Mouse (Mus musculus) liver, embryonic 13.5 days (tissue): ENCODE measurements at regions not wholly inside any gene's neighbourhood (a gene's known extent, or its start where the extent isn't known, plus 50 kb on each side); places are given as distances from the start of the nearest gene placed in this dataset.
"Not testable (repeated sequence)": the region's sequence is repeated elsewhere in the genome, so short reads cannot be mapped to it uniquely, and the experiment has no call there.

Experiments used
- ATAC-seq: fragments of 200-750 bp; cut with Nextera tagmentation; 2 replicates; pipeline ENCODE4 v1.8.0; 2017; ENCODE audit warnings: low read depth, mild to moderate bottlenecking, moderate number of reproducible peaks, moderate library complexity
- DNase-seq: peaks from one replicate; pipeline ENCODE4 v3.0.0; 2022
- H3K27ac ChIP-seq: fragments of 300-500 bp; sonication (generic); 2 replicates; pipeline ENCODE4 v1.5.1; 2015; ENCODE audit warnings: moderate library complexity, mild to moderate bottlenecking, inconsistent platforms
- H3K27me3 ChIP-seq: fragments of 300-500 bp; sonication (generic); 2 replicates; pipeline ENCODE4 v1.6.1; 2015; ENCODE audit warnings: mild to moderate bottlenecking, inconsistent platforms
- H3K36me3 ChIP-seq: fragments of 300-500 bp; sonication (generic); 2 replicates; pipeline ENCODE4 v1.6.1; 2015; ENCODE audit warnings: mild to moderate bottlenecking, inconsistent platforms
- H3K4me1 ChIP-seq: fragments of 300-500 bp; sonication (generic); replicated peaks from 2 replicates; pipeline ENCODE4 v1.6.1; 2015; ENCODE audit warnings: inconsistent platforms
- H3K4me2 ChIP-seq: fragments of 300-500 bp; sonication (generic); 2 replicates; pipeline ENCODE4 v1.6.1; 2015; ENCODE audit warnings: inconsistent platforms, mild to moderate bottlenecking, moderate library complexity
- H3K4me3 ChIP-seq: fragments of 300-500 bp; sonication (generic); replicated peaks from 2 replicates; pipeline ENCODE4 v1.5.1; 2015; ENCODE audit warnings: mild to moderate bottlenecking, inconsistent platforms
- H3K9ac ChIP-seq: fragments of 300-500 bp; sonication (generic); 2 replicates; pipeline ENCODE4 v1.6.1; 2015; ENCODE audit warnings: mild to moderate bottlenecking, inconsistent platforms
- H3K9me3 ChIP-seq: fragments of 300-500 bp; sonication (generic); replicated peaks from 2 replicates; pipeline ENCODE4 v1.6.1; 2016; ENCODE audit warnings: inconsistent platforms
- WGBS: fragments of 180-500 bp; shearing (Covaris S2); methylation state at CpG from one replicate; pipeline ENCODE4 v1.1.7; 2015; ENCODE audit not compliant: insufficient replicate concordance; 5-methylcytosine and 5-hydroxymethylcytosine counted together

DNA sequence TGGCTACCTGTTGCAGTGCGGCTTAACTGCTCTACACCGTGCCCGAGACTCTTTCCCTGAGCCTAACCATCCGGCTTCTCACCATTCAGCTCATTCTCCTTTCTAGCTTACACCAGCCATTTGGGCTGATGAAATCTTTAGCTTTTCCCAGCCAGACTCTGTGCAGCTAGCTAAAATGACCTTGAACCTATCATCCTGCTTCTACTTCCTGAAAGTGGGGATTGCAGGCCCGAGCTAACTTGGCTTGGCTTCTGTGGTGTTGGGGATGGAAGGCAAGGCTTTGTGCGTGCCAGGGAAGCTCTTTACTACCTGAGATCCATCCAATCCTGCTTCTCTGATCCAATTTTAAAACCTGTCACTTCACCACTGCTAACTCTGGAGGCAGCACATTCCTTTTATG is 128.3 kb downstream of the Kcnrg start:
- no peak overlapping the region for H3K4me2 ChIP-seq
- no peaks in the 10 kb centered on the region for H3K4me1 ChIP-seq
- no peak overlapping the region for H3K4me3 ChIP-seq
- H3K27ac ChIP-seq: no peak overlapping the region
- no peak overlapping the region for H3K9ac ChIP-seq
- 0 out of 2 replicates have a peak, but pooled peaks cover 3% of the 10 kb centered on the region for H3K9me3 ChIP-seq
- 63% methylated on average over 6 of the region's 6 CpGs for WGBS
- H3K27me3 ChIP-seq: no peaks in the 10 kb centered on the region
- no peak for DNase-seq
- H3K36me3 ChIP-seq: no peaks in the 10 kb centered on the region
- no peak for ATAC-seq

DNA sequence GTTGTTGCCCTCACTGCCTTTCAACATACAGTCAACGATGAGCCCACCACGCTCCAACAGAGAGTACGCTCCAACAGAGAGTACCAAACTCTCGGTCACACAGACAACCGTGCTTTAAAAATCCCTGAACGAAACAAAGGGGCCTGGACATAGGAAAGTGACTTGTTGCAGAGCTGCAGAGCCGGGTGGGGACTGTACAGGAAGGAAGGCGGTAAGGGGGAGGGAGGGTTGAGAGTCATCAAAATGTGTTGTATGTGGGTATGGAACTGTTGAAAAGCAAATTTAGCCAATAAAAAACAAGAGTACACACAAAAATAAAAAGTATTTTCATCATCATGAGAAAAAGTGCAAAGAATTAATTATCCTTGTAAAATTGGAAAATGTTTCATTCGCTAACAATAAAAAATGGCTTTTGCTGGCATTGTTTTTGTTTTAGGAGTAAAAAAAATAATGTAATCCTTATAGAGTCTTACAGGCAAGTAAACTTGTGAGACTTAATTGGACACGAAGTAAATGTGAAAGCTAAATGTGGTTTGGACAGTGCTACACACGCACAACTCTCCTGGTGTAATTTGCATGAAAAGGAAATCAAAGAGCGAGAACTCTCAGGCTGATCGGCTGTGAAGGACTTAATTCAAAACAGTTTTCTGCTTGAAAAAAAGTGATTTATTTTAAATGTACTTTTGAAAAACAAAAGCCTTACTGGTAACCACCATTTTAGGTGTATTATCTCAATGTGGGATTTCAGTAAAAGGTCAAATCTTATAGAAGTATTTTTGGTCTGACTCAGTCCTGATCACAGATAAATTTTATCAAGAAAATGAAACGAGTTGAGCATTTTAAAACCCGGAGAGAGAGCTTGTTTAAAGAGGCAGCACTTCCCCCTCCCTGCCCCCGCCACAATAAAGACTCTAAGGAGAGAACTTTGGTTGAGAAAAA is 129.4 kb downstream of the Kcnrg start:
- Histone ChIP-seq H3K9ac (no peak overlapping the region), H3K9me3 (0 out of 2 replicates have a peak, but pooled peaks cover 3% of the 10 kb centered on the region), H3K4me2 (no peak overlapping the region), H3K27ac (no peak overlapping the region), H3K4me3 (no peak overlapping the region), H3K36me3 (no peaks in the 10 kb centered on the region), H3K4me1 (no peaks in the 10 kb centered on the region), H3K27me3 (no peaks in the 10 kb centered on the region)
- DNase-seq (no peak), ATAC-seq (no peak)
- WGBS: 34% methylated on average over 16 of the region's 16 CpGs

DNA sequence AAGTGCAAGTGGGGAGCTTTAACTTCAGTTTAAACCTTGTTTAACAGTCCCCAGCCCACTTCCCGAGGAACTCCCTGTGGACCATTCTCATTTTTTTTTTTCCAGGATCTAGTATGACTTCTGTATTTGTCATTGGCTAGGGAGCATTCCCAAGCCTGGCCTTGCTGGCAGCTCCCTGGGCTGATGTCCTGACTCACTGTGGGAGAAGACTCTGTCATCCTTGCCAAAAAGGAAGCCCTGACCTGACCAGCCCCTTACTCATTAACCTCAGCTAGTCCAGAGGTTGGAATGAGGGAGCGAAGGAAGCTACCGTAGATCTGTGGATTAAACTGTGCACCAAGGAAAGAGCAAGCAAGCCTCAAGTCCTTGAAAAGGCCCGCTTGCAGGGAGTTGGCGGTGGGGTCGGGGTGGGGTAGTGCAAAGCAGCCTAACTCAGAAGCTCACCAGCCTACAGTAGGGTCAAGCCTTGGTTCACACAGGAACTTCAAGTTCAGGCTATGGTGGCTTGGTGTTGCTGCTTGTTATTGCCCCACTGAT is 130.3 kb downstream of the Kcnrg start:
- Histone ChIP-seq H3K36me3 (no peaks in the 10 kb centered on the region), H3K4me1 (no peaks in the 10 kb centered on the region), H3K27me3 (no peaks in the 10 kb centered on the region), H3K4me3 (no peak overlapping the region), H3K4me2 (no peak overlapping the region), H3K27ac (no peak overlapping the region), H3K9ac (no peak overlapping the region), H3K9me3 (0 out of 2 replicates have a peak, but pooled peaks cover 1% of the 10 kb centered on the region)
- DNase-seq (no peak), ATAC-seq (no peak)
- WGBS: 74% methylated on average over 6 of the region's 6 CpGs

DNA sequence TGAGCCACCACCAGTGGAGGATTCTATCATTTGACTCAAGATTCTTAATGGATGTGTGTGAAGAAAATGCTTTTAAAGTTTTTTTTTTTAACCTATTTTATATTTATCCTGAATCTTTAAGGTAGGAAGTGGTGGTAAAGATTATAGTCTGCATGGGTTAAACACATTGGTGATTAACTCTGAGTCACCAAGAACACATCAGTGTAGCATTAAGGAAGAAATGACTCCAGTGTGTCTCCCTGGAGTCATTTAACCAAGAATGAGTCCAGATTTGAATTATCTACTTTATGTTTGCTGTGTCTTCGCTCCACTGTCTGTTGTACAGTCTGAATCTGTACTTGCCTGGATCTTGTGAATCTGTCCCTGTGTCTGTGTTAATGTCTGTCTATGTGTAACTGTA is 132.2 kb downstream of the Kcnrg start:
- H3K27ac ChIP-seq: no peak overlapping the region
- ATAC-seq: no peak
- no peak overlapping the region for H3K9ac ChIP-seq
- DNase-seq: no peak
- H3K4me2 ChIP-seq: no peak overlapping the region
- H3K36me3 ChIP-seq: no peaks in the 10 kb centered on the region
- no peaks in the 10 kb centered on the region for H3K27me3 ChIP-seq
- WGBS: 65% methylated on average over 1 of the region's 1 CpGs
- no peaks in the 10 kb centered on the region for H3K9me3 ChIP-seq
- H3K4me1 ChIP-seq: peaks cover 7% of the 10 kb centered on the region
- no peak overlapping the region for H3K4me3 ChIP-seq

DNA sequence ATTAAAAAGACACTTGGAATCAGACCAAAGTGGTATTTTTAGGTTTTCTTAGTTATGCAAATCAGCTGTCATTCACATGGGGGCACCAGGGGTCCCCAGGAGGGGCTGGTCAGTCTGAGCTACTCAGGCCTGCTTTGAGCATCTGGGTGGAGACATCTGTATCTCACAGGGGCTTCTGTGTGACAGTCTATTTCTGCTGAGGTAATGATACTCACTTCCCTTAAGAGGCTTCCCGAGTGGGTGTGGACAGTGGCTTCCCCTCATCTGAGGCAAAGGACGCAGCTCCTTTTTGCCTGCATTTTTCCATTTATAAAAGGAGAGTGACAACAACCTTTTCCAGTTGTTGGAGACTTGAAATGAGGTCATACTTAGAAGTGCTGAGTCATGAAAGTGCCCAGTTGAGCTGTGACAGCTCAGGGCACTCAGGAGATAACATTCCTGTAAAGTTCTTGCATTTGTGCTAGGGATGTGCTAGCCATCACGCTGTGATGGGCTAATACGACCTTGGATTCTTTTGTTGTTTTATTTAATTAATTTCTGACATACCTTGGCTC is 136.7 kb downstream of the Kcnrg start:
- no peak overlapping the region for H3K27ac ChIP-seq
- H3K36me3 ChIP-seq: no peaks in the 10 kb centered on the region
- no peak overlapping the region for H3K4me3 ChIP-seq
- ATAC-seq (no peak), DNase-seq (peak; percentile 11)
- 22% methylated on average over 4 of the region's 4 CpGs for WGBS
- no peaks in the 10 kb centered on the region for H3K9me3 ChIP-seq
- H3K4me1 ChIP-seq: peaks cover 7% of the 10 kb centered on the region
- no peak overlapping the region for H3K9ac ChIP-seq
- H3K4me2 ChIP-seq: no peak overlapping the region
- H3K27me3 ChIP-seq: no peaks in the 10 kb centered on the region

DNA sequence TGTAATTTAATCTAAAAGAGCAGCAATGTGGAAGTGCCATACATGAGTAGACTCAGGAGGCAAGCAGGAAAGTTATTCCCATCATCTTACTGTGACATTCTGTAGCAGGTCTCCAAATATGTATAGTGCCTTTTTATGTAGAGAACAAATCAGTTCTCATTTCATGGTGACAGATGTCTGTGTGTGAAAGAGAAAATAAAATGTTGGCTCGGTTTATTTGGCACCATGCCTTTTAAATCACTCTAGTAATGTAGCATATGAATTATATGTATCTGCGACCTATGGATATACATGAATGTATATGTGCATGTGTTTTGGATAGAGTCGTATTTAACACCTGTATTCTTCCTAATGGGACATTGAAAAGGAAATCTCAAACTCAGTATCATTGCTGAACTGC is 146.2 kb downstream of the Kcnrg start:
- Histone ChIP-seq H3K9ac (no peak overlapping the region), H3K4me1 (no peaks in the 10 kb centered on the region), H3K9me3 (no peaks in the 10 kb centered on the region), H3K27ac (no peak overlapping the region), H3K4me2 (no peak overlapping the region), H3K36me3 (no peaks in the 10 kb centered on the region), H3K4me3 (no peak overlapping the region), H3K27me3 (no peaks in the 10 kb centered on the region)
- DNase-seq (no peak), ATAC-seq (no peak)
- WGBS: 60% methylated on average over 3 of the region's 3 CpGs

DNA sequence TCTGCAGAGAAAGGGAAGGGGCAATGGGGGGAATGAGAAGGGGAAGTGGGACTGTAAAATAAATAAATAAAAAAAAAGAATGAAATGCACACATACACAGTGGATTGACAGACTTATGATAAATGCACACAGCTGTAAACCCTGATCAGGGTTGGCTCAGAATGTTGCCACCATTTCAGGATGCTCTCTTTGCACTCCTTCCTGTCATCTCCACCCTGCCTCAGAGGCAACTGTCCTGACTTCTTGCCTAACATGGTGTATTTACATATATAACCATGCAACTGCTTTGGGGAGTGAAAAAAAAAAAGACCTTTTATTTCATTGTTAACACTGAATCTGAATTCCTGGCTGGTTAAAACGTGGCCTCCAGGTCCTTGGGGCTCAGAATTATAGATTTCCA is 149.4 kb downstream of the Kcnrg start:
- H3K4me3 ChIP-seq: no peak overlapping the region
- H3K27ac ChIP-seq: no peak overlapping the region
- H3K27me3 ChIP-seq: no peaks in the 10 kb centered on the region
- peaks cover 3% of the 10 kb centered on the region; the same call in 1 of the 2 replicates for H3K4me1 ChIP-seq
- ATAC-seq (no peak), DNase-seq (no peak)
- no peaks in the 10 kb centered on the region for H3K9me3 ChIP-seq
- H3K4me2 ChIP-seq: no peak overlapping the region
- no peaks in the 10 kb centered on the region for H3K36me3 ChIP-seq
- WGBS: 15% methylated on average over 1 of the region's 1 CpGs
- H3K9ac ChIP-seq: no peak overlapping the region

DNA sequence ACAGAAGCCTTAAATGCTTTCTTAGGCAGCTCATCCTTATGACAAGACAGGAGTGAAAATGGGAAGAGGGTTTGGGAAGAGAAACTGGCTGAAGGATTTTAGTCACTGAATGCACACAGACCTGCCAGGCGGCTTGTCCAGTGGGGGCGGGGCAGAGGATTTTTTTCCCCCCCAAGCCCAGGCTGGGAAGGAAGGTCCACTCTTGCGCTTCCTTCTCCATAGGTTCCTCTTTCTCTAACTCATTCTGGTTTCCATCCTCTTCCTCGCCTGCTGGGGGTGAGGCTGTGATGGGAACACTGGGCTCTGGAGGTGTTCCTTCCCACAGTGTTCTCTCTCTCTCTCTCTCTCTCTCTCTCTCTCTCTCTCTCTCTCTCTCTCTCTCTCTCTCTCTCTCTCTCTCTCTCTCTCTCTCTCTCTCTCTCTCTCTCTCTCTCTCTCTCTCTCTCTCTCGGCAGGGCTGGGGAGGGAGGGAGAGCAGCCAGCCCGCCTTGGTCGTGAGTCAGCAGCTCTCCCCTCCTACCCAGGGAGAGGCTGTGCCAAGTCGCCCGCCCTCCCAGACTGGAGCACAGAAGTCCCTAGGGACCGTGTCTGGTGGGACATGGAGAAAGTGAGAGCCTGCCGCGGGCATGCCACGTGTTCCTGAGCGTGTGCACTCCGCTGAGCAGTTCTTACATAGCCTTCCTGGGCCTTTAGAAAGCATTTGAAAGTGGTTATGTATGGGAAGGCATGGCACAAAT is 150.0 kb downstream of the Kcnrg start:
- H3K4me1 ChIP-seq: peaks cover 3% of the 10 kb centered on the region; the same call in 1 of the 2 replicates
- no peak for DNase-seq
- H3K27ac ChIP-seq: no peak overlapping the region
- ATAC-seq: 0 out of 2 replicates have a peak, but pooled peaks have one; percentile 23
- peak overlapping the region; percentile 35 for H3K4me2 ChIP-seq
- H3K9me3 ChIP-seq: no peaks in the 10 kb centered on the region
- no peaks in the 10 kb centered on the region for H3K27me3 ChIP-seq
- H3K9ac ChIP-seq: no peak overlapping the region
- H3K36me3 ChIP-seq: no peaks in the 10 kb centered on the region
- 7% methylated on average over 14 of the region's 15 CpGs for WGBS
- no peak overlapping the region for H3K4me3 ChIP-seq

DNA sequence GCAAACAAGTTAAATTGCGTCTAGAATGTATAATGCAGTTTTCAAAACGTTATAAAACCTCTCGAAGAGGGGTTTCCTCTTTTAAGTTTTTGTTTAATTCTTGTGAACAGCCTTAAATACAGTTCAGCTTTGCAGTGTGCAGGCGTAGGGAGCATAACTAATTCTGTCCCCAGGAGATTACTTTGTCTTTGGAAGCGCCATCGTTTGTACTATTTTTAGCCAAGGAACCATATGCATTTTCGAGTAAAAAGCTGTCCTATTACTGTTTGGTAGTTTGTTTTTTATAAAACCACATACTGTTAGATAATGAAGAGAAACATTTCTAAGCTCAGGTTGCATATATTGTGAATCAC is 150.5 kb downstream of the Kcnrg start:
- no peak overlapping the region for H3K27ac ChIP-seq
- H3K9ac ChIP-seq: no peak overlapping the region
- H3K9me3 ChIP-seq: no peaks in the 10 kb centered on the region
- no peak overlapping the region for H3K4me3 ChIP-seq
- no peaks in the 10 kb centered on the region for H3K27me3 ChIP-seq
- DNase-seq (no peak), ATAC-seq (no peak)
- whole genome bisulfite sequencing: 32% methylated on average over 7 of the region's 7 CpGs
- no peaks in the 10 kb centered on the region for H3K36me3 ChIP-seq
- peaks cover 3% of the 10 kb centered on the region; the same call in 1 of the 2 replicates for H3K4me1 ChIP-seq
- H3K4me2 ChIP-seq: peak overlapping the region; percentile 35

DNA sequence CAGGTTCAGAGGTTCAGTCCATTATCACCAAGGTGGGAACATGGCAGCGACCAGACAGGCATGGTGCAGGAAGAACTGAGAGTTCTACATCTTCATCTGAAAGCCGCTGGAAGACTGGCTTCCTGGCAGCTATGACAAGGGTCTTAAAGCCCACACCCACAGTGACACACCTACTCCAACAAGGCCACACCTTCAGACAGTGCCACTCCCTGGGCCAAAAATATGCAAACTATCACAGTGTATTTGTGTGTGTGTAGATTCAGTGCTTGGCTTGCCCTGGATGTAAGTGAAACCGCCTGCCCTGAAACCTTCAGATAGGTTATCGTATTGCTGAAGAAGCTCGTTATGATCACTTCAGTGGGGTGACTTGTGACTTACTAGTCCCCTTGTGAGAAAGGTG is 151.3 kb downstream of the Kcnrg start:
- ATAC-seq (no peak), DNase-seq (no peak)
- H3K4me3 ChIP-seq: no peak overlapping the region
- peaks cover 3% of the 10 kb centered on the region; the same call in 1 of the 2 replicates for H3K4me1 ChIP-seq
- H3K9me3 ChIP-seq: no peaks in the 10 kb centered on the region
- WGBS: 68% methylated on average over 5 of the region's 5 CpGs
- H3K9ac ChIP-seq: no peak overlapping the region
- no peak overlapping the region for H3K27ac ChIP-seq
- no peak overlapping the region for H3K4me2 ChIP-seq
- H3K36me3 ChIP-seq: no peaks in the 10 kb centered on the region
- no peaks in the 10 kb centered on the region for H3K27me3 ChIP-seq

DNA sequence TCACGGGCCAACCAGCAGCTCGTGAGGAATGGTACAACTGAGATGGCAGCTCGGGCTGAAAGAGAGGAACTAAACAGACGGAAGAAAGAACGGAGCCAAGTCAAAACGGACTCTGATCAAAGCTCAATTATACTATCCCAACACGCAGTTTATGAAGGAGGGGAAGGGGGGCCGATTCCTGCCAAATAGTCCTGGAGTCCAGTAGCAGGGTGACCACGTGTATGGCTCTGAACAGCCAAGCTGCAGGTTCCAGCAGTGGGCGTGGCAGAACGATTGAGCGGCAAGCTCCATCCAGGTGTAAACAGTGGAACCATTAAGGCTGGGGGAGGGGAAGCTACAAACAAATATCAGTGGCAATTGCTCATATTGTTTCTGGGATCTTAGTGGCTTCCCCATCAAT is 152.9 kb downstream of the Kcnrg start:
- DNase-seq, H3K4me3 ChIP-seq, H3K4me1 ChIP-seq, H3K27me3 ChIP-seq, H3K9me3 ChIP-seq, H3K9ac ChIP-seq, ATAC-seq, H3K27ac ChIP-seq, H3K36me3 ChIP-seq, H3K4me2 ChIP-seq: not testable (repeated sequence)
- 75% methylated on average over 12 of the region's 12 CpGs for WGBS
